Mouse (Mus musculus) right cerebral cortex, postnatal 4 days (tissue): ENCODE measurements at regions not wholly inside any gene's neighbourhood (a gene's known extent, or its start where the extent isn't known, plus 50 kb on each side); places are given as distances from the start of the nearest gene placed in this dataset.

Source experiments
- DNase-seq: peaks from one replicate; pipeline ENCODE4 v3.0.0-alpha.2; 2022

- DNase-seq = no peak
Observed at GRCm38 (mm10) chr6:41119176-41119575, 83.9 kb upstream of the 2210010C04Rik start.

GRCm38 (mm10) chr6:41118201-41118976 is 83.1 kb upstream of the 2210010C04Rik start:
- DNase-seq = peak; percentile 81

GRCm38 (mm10) chr6:41113943-41114342 is 78.6 kb upstream of the 2210010C04Rik start:
- DNase-seq = no peak

- peak; percentile 70 for DNase-seq
Observed at GRCm38 (mm10) chr6:41112861-41113610, 77.7 kb upstream of the 2210010C04Rik start.

- no peak for DNase-seq
Observed at GRCm38 (mm10) chr6:41111829-41112228, 76.5 kb upstream of the 2210010C04Rik start.

GRCm38 (mm10) chr6:41108897-41109296 is 73.6 kb upstream of the 2210010C04Rik start:
- DNase-seq = no peak

- DNase-seq = no peak
Observed at GRCm38 (mm10) chr6:41103689-41104400, 68.5 kb upstream of the 2210010C04Rik start.

GRCm38 (mm10) chr6:41101997-41102396 is 66.7 kb upstream of the 2210010C04Rik start:
- no peak for DNase-seq

- no peak for DNase-seq
Observed at GRCm38 (mm10) chr6:41100258-41100657, 64.9 kb upstream of the 2210010C04Rik start.

- DNase-seq = no peak
Observed at GRCm38 (mm10) chr6:41091177-41091829, 56.0 kb upstream of the 2210010C04Rik start.
